Mouse (Mus musculus) megakaryocyte, adult 5-6 weeks (primary cell): ENCODE data around the gene Tent4b. TPM values are rescaled to one million over a fixed set of nuclear protein-coding genes. Genes with fewer than 3 reads are reported as not detected.

Source experiments
- ATAC-seq: 2 replicates; pipeline ENCODE4 v1.8.0; 2016; ENCODE audit warnings: mild to moderate bottlenecking, inconsistent platforms; ENCODE audit not compliant: poor library complexity, severe bottlenecking
- total RNA-seq, 2 experiments: library from RNA; stranded (forward) in 1 of 2; stranded (reverse) in 1 of 2; fragments of 153-499, 151-499 nt in 1 of 2; fragments of 221-1000, 200-1000 nt in 1 of 2; gene quantifications; 2 replicates each; pipeline versions ENCODE4 v1.2.3 to v1.2.4; 2015 to 2017

Tent4b gene
- total RNA-seq, 2 experiments from 2014 or later = 30.2 to 40.6 TPM

DNA sequence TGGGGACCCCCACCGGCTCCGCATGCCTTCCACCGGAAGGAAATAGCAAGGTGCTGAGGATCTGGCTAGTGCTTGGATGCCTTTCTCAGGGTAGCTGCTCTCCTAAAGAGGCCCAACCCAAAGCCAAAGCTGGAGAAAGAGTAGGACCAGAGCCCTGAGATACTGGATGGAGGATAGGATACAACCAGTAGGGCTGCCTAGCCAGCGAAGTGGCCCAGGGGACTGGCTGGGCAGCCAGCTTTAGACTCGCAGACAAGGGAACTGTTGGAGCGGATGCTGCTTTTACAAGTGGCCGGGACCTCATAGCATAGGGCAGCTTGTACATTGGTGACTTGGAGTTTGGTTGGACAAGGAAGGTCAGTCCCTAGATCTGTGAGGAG lies 74.0 kb downstream of the Tent4b start:
- ATAC-seq = no peak

DNA sequence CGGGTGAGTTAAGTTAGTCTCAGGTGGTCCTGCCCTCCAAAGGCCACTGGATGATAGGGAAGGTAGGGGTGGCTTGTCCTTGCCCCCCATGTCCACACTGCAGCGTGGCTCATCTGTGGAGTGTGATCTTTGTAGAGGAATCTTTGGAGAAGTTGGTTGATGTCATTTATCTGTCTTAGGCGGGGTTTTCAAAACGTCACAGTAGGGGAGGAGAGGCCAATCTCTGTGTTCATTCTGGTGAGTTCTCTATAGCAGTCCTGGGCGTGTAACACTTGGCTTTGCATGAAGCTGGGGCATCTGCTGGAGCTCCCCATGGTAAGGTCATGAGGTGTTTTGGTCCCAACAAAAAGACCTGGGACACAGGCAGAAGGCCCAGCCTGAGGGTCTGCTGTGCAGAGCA lies 75.1 kb downstream of the Tent4b start:
- no peak for ATAC-seq

- no peak for ATAC-seq
These were observed 80.2 kb downstream of the Tent4b start for GRCm38 (mm10) chr8:88279220-88279619.

- ATAC-seq = peak; percentile 75
These were observed 80.7 kb downstream of the Tent4b start for GRCm38 (mm10) chr8:88279670-88280069.

- no peak for ATAC-seq
These were observed 81.9 kb downstream of the Tent4b start for GRCm38 (mm10) chr8:88280904-88281303.

- peak; percentile 88 for ATAC-seq
These were observed 83.7 kb downstream of the Tent4b start for GRCm38 (mm10) chr8:88282684-88283083.

GRCm38 (mm10) chr8:88283243-88284115 lies 84.5 kb downstream of the Tent4b start:
- ATAC-seq = no peak

DNA sequence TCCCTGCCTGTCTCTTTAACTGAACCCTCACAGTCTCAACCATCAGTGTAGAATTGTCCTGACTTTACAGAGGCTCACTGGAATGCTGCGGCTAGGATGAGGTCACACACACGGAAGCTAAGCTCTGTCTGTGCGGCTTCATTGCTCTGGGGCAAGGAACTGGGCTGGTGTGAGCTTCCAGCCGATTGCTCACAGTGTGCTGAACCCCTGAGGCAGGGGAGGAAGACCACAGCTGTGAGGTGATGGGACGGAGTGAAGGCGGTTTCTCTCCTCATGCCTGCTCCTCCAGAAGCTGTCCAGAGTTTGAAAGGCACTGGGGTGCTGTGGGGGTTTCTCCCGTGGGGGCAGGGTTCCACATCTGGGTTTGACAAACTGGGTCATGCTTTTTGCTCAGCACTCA lies 85.7 kb downstream of the Tent4b start:
- no peak for ATAC-seq

- no peak for ATAC-seq
These were observed 86.7 kb downstream of the Tent4b start for GRCm38 (mm10) chr8:88285469-88286356.

DNA sequence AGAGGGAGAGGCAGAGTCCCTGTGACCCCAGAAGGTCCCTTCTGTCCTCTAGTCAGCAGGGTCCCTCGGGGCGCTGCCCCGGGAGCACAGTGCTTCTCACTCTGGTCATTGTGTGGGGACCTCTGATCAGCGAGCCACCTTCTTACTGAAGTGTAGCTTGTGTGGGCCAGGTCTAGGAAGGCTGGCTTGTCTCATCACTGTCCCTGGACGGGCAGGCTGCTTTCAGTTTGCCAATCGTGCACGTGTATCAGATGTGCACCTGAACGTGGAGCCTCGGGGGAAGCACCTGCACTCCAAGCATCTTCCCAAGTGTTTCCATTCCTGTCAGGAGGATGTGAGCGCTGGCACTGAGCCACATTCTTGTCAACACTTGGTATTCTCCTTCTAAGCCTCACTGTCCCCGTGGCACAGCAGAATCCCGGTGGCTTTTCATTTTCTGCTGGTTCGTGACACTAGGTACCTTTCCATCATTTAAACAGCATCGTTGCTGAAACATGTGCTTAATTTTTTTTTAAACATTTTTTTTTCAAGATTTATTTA lies 87.5 kb downstream of the Tent4b start:
- no peak for ATAC-seq

DNA sequence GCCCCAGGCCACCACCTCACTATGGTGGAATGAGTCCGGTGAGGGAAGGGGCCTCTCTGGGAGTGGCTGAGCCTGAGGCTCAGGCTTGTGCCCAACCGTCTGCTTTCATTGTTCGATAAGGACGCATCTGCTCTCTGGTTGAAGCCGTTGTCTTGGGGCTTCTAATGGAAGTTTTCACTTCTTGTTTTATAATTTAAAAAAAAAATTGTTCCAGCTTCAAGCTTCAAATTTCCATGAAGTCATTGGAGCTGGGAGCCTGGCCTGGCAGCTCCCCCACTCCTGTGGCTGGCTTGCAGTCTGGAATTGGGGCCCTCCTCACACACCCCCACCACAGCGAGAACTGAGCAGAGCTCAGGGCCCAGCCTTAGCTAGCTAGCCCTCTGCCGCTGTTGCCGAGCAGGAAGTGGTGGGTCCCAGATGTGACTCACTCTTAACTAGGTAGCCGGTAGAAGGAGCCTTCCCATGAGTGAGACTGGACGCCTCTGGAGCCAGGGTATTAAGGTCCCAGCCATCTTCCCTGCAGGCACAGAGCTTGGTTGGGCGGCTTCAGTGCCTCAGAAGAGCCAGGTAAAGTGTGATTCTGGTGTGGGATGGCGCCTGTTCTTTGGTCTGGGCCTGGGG lies 89.7 kb downstream of the Tent4b start:
- ATAC-seq = peak; percentile 61

- ATAC-seq = no peak
These were observed 90.9 kb downstream of the Tent4b start for GRCm38 (mm10) chr8:88289901-88290300.

GRCm38 (mm10) chr8:88290326-88291304 lies 91.6 kb downstream of the Tent4b start:
- ATAC-seq = peak; percentile 22; the same call in 1 of the 2 replicates

DNA sequence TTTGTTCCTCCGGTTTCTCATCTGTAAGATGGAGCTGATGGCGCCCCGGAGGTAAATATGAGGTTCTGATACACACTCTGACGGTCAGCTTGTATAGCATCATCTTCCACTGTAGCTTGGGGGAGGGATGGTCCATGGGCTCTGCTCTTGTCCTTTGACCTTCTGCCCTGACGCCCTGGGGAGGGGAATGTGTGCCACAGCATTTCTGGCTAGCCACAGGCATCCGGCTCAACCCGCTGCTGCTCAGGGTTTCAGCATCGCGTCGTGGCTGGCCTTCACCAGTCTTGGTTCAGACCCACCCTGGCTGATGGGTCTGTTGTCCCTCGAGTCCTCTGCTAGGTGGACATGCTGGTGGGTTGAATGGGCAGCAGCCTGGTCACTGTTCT lies 92.3 kb downstream of the Tent4b start:
- no peak for ATAC-seq

DNA sequence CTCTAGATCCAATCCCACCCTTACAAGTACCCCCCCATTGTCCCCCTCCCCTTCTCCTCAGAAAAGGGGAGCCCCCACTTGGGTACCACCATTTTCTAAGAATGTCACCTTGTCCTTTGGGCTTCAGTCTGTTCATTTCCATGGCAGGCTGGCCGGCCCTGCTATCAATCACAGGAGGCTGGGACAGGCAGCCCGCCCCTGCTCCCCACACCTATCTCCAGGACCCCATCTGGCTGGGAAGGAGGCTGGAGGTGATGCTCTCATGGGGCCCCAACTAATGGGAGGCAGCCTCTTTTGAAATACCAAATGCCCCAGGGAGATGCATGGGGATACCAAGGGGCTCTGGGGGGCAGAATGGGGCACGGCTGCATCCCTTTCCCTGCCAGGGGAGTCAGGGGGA lies 93.9 kb downstream of the Tent4b start:
- ATAC-seq = no peak

GRCm38 (mm10) chr8:88293590-88294356 lies 94.8 kb downstream of the Tent4b start:
- peak; percentile 67 for ATAC-seq

DNA sequence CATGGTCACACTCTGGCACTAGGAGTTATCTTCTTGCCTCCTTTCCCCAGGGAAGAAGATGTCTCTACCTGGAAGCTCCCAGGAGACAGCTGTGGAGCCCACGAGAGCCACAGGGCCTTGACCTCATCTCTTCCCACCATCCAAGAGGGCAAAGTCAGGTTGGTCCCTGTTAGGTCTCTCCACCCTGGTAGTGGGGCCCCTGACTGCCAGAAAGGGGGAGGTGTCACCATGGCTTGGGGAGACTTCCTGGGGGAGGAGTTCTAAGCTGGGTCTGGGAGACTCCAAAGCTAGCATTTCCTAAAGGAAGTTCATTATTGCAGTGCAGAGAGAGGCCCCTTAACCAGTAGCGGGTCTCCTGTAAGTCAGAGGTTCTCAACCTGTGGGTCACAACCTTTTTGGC lies 96.0 kb downstream of the Tent4b start:
- no peak for ATAC-seq

DNA sequence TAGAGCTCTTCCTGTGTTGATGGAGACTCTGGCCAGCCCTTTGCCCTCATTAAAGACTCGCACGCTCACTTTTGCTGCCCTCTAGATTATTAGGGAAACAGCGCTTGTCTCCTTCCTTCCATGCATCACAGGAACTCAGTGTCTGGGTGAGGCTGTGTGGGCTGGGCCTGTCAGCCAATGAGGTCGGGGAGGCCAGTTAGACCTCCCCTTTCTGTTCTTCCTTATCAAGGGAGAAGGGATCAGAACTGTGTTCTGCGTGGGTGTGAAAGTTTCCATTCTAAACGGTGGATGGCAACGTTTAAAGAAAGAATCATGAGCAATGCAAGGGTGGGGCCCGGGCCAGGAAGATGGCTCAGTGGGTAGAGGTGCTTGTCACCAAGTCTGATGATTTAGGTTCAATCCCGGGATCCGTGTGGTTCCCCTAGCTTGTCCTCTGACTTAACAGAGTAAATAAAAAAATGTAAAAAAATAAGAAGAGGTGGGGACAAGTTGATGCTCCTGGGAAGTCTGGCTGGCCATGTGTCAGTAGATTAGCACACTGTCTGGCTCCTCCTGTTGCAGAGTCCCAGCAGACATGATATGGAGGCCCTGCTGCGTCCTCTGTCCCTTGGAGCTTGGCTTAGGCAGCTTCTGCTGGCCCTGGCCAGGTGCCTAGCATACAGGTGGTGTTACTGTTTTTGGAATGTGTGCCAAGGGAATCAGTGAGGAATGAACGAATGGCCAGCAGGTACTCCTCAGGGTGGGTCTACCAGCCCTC lies 99.1 kb downstream of the Tent4b start:
- ATAC-seq = peak; percentile 38
